Mouse (Mus musculus) kidney, postnatal 36 days (tissue): ENCODE results near the gene Slc44a2.
"Not testable (repeated sequence)": the region's sequence is repeated elsewhere in the genome, so short reads cannot be mapped to it uniquely, and the experiment has no call there.

ENCODE experiments used
- DNase-seq, 2 experiments: peaks; one replicate each; pipeline ENCODE4 v3.0.0; 2021 to 2022; ENCODE audit warnings: mixed read lengths in 2 of 2

Gene Slc44a2

GRCm38 (mm10) chr9:21320619-21321512 lies at the start of gene Slc44a2:
Slc44a2 (plus strand) TSS chr9:21320698.
- peak; percentile 82 to 92 for DNase-seq

GRCm38 (mm10) chr9:21272391-21272790 lies 48.1 kb upstream of the Slc44a2 start:
- DNase-seq = no peak

GRCm38 (mm10) chr9:21273094-21273493 lies 47.4 kb upstream of the Slc44a2 start:
- no peak for DNase-seq

- peak in 1 of 2 experiments; percentile 47 for DNase-seq
These were observed 46.8 kb upstream of the Slc44a2 start for GRCm38 (mm10) chr9:21273520-21274228.

GRCm38 (mm10) chr9:21274336-21274735 lies 46.2 kb upstream of the Slc44a2 start:
- DNase-seq = no peak

GRCm38 (mm10) chr9:21275013-21275710 lies 45.3 kb upstream of the Slc44a2 start:
- no peak for DNase-seq

- no peak for DNase-seq
These were observed 44.8 kb upstream of the Slc44a2 start for GRCm38 (mm10) chr9:21275727-21276126.

GRCm38 (mm10) chr9:21276307-21276706 lies 44.2 kb upstream of the Slc44a2 start:
- DNase-seq = no peak

GRCm38 (mm10) chr9:21277776-21278175 lies 42.7 kb upstream of the Slc44a2 start:
- no peak for DNase-seq

- DNase-seq = no peak
These were observed 36.9 kb upstream of the Slc44a2 start for GRCm38 (mm10) chr9:21283591-21283990.

GRCm38 (mm10) chr9:21283994-21284393 lies 36.5 kb upstream of the Slc44a2 start:
- DNase-seq = peak; percentile 46 to 51

GRCm38 (mm10) chr9:21286753-21287152 lies 33.7 kb upstream of the Slc44a2 start:
- no peak for DNase-seq

GRCm38 (mm10) chr9:21287571-21288402 lies 32.7 kb upstream of the Slc44a2 start, which contains the start of gene Kri1:
Kri1 (minus strand) TSS chr9:21287969.
- DNase-seq = peak; percentile 99

- no peak for DNase-seq
These were observed 31.8 kb upstream of the Slc44a2 start for GRCm38 (mm10) chr9:21288404-21289336.

- no peak for DNase-seq
These were observed 31.2 kb upstream of the Slc44a2 start for GRCm38 (mm10) chr9:21289337-21289671.

- DNase-seq = peak in 1 of 2 experiments; percentile 28
These were observed 29.9 kb upstream of the Slc44a2 start for GRCm38 (mm10) chr9:21290589-21290988.

- DNase-seq = peak; percentile 100
These were observed 29.3 kb upstream of the Slc44a2 start, which contains the start of gene Cdkn2d for GRCm38 (mm10) chr9:21291022-21291787. Cdkn2d (minus strand) TSS chr9:21291407.

GRCm38 (mm10) chr9:21291868-21292267 lies 28.6 kb upstream of the Slc44a2 start:
- not testable (repeated sequence) for DNase-seq

GRCm38 (mm10) chr9:21292271-21292670 lies 28.2 kb upstream of the Slc44a2 start:
- DNase-seq = no peak

GRCm38 (mm10) chr9:21299014-21299413 lies 21.5 kb upstream of the Slc44a2 start:
- no peak for DNase-seq
